24 mouse cellular contexts compared by ENCODE assay signal in the genomic region with DNA sequence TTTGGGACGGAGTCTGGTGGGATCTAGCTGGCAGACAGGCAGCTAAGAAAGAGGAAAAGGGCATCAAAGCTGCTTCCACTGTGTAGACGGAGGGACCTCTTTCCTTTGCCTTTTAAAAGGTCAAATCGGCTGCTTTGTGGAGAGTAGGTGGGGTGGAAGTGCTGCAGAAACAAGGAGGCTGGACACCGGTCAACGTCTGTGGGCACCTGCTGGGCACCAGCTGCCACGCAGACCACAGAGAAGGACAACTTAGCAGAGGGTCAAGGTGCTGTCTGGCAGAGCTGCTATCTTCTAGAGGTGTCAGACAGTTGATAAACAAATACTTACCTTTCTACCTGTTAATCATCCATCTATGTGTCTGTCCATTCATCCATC. TPM values are rescaled to one million over a fixed set of nuclear protein-coding genes. Genes with fewer than 3 reads are reported as not detected.
DNase-seq lines count a peak whose midpoint lies in the region; ATAC-seq and TF ChIP-seq lines count a peak whose summit lies in the region.
"Had no signal": no experiment of that assay in that cellular context is flagged by ENCODE, and none has a peak within 500 bp of the region (broad histone marks: within the 10 kb centered on the region; RNA-seq: fewer than 3 reads in every experiment).

No protein-coding gene starts in this region.

- peaks cover 3% of the 10 kb centered on the region; the same call in 1 of the 2 replicates for H3K4me1 ChIP-seq in hindbrain, postnatal 0 days (ENCODE audit: insufficient read depth, low read length)
- H3K4me1 ChIP-seq in hindbrain, embryonic 14.5 days (replicated peaks; ENCODE audit: control insufficient read depth, insufficient read depth, low read length) = no peaks in the 10 kb centered on the region
- H3K4me1 ChIP-seq: embryonic facial prominence, embryonic 12.5 days; heart, embryonic 10.5 days; hindbrain, embryonic 13.5 days; limb, embryonic 12.5 days; liver, embryonic 15.5 days had no signal

- no peaks in the 10 kb centered on the region for H3K27me3 ChIP-seq in hindbrain, postnatal 0 days (ENCODE audit: insufficient read depth, low read length)
- no peaks in the 10 kb centered on the region for H3K27me3 ChIP-seq in hindbrain, embryonic 14.5 days (ENCODE audit: control insufficient read depth, insufficient read depth, low read length)
- H3K27me3 ChIP-seq: embryonic facial prominence, embryonic 12.5 days; limb, embryonic 12.5 days; liver, embryonic 15.5 days had no signal

- H3K4me2 ChIP-seq in hindbrain, postnatal 0 days (ENCODE audit: low read depth, low read length) = no peak overlapping the region
- no peak overlapping the region for H3K4me2 ChIP-seq in hindbrain, embryonic 14.5 days (replicated peaks)
- H3K4me2 ChIP-seq: embryonic facial prominence, embryonic 12.5 days; hindbrain, embryonic 13.5 days; limb, embryonic 12.5 days; liver, embryonic 15.5 days; lung, embryonic 14.5 days had no signal

- DNase-seq in hindbrain, postnatal 0 days (ENCODE audit: low spot score) = no peak
- no peak for DNase-seq in hindbrain, embryonic 14.5 days (ENCODE audit: low spot score)
- peak; percentile 69 for DNase-seq in cerebellum, adult 11 months
- peak; percentile 83 for DNase-seq in cerebellum, adult 9-10 months
- DNase-seq in cerebellum, postnatal 36 days = peak; percentile 69 to 70
- DNase-seq in thymus, postnatal 10 days (ENCODE audit: low spot score in 2 of 2) = no peak
- DNase-seq in ovary, postnatal 10 days (ENCODE audit: low spot score) = no peak
- DNase-seq in gastrocnemius, adult 18-20 months (ENCODE audit: low spot score) = no peak
- DNase-seq: adrenal gland, postnatal 14 days; gastrocnemius, postnatal 25 days; heart, adult 11 months; heart, postnatal 4 days; kidney, adult 11 months; kidney, postnatal 14 days; lung, embryonic 14.5 days; lung, postnatal 14 days; midbrain, embryonic 14.5 days had no signal

- no peak overlapping the region for H3K4me3 ChIP-seq in hindbrain, postnatal 0 days (ENCODE audit: low read length)
- H3K4me3 ChIP-seq in hindbrain, embryonic 14.5 days (replicated peaks; ENCODE audit: low read length) = no peak overlapping the region
- H3K4me3 ChIP-seq: embryonic facial prominence, embryonic 12.5 days; heart, embryonic 10.5 days; hindbrain, embryonic 13.5 days; limb, embryonic 12.5 days; liver, embryonic 15.5 days had no signal

- no peak for ATAC-seq in hindbrain, postnatal 0 days
- ATAC-seq in hindbrain, embryonic 14.5 days (ENCODE audit: low FRiP score) = no peak
- ATAC-seq: forebrain, embryonic 14.5 days; inflammation-experienced regulatory T-cells, adult 6 months had no signal

- TF ChIP-seq CTCF in hindbrain, postnatal 0 days (IDR thresholded peaks at IDR 0.05; ENCODE audit: low read depth) = no peak

- H3K9ac ChIP-seq in hindbrain, postnatal 0 days (replicated peaks; ENCODE audit: low read length) = no peak overlapping the region
- no peak overlapping the region for H3K9ac ChIP-seq in hindbrain, embryonic 14.5 days
- H3K9ac ChIP-seq: embryonic facial prominence, embryonic 12.5 days; hindbrain, embryonic 13.5 days; limb, embryonic 12.5 days; liver, embryonic 15.5 days; lung, embryonic 14.5 days had no signal

- WGBS in hindbrain, postnatal 0 days = 52% methylated on average over 6 of the region's 6 CpGs
- WGBS in hindbrain, embryonic 14.5 days = 64% methylated on average over 6 of the region's 6 CpGs

- H3K36me3 ChIP-seq in hindbrain, postnatal 0 days (ENCODE audit: insufficient read depth, low read length) = no peaks in the 10 kb centered on the region
- no peaks in the 10 kb centered on the region for H3K36me3 ChIP-seq in hindbrain, embryonic 14.5 days (replicated peaks; ENCODE audit: control insufficient read depth, insufficient read depth)
- H3K36me3 ChIP-seq: embryonic facial prominence, embryonic 12.5 days; heart, embryonic 10.5 days; hindbrain, embryonic 13.5 days; limb, embryonic 12.5 days; liver, embryonic 15.5 days had no signal

- 0 out of 2 replicates have a peak, but pooled peaks cover 7% of the 10 kb centered on the region for H3K9me3 ChIP-seq in hindbrain, postnatal 0 days (ENCODE audit: low read length)
- peaks cover 4% of the 10 kb centered on the region; the same call in 1 of the 2 replicates for H3K9me3 ChIP-seq in hindbrain, embryonic 14.5 days (ENCODE audit: control insufficient read depth, low read length)
- H3K9me3 ChIP-seq: embryonic facial prominence, embryonic 12.5 days; heart, embryonic 10.5 days; liver, embryonic 15.5 days had no signal

- H3K27ac ChIP-seq in hindbrain, postnatal 0 days = peak overlapping the region; percentile 65
- no peak overlapping the region; the same call in 1 of the 2 replicates for H3K27ac ChIP-seq in hindbrain, embryonic 14.5 days
- H3K27ac ChIP-seq: embryonic facial prominence, embryonic 12.5 days; heart, embryonic 10.5 days; hindbrain, embryonic 13.5 days; limb, embryonic 12.5 days; liver, embryonic 15.5 days had no signal

RNA-seq across cellular contexts. Expression of a gene that starts 12.3 kb away (rescaled TPM):
- total RNA-seq in hindbrain, postnatal 0 days (2014; rRNA removed) = 29.4 and 30.0 TPM in 2 replicates
- 17.3 and 21.4 TPM in 2 replicates for polyA plus RNA-seq in hindbrain, postnatal 0 days (2015; fragmentation: Nextera tagmentation; extraction: Ambion mirVana)
- polyA plus RNA-seq in hindbrain, embryonic 14.5 days (2014; fragmentation: Nextera tagmentation; extraction: Ambion mirVana) = 32.5 and 34.7 TPM in 2 replicates
- total RNA-seq in gastrocnemius, adult 18-20 months (2021) = 10 to 100 TPM; 18.2 to 20.3 TPM

Comparison
In these comparisons a context has a peak if more than half of its experiments do, and no peak if none do; other contexts are left out.
1. DNase-seq: peak in cerebellum, adult 11 months (single experiment), cerebellum, adult 9-10 months (single experiment) and cerebellum, postnatal 36 days (2 of 2); none in hindbrain, postnatal 0 days (single experiment), hindbrain, embryonic 14.5 days (single experiment), thymus, postnatal 10 days (0 of 2), ovary, postnatal 10 days (single experiment) and gastrocnemius, adult 18-20 months (single experiment).